Mouse (Mus musculus): Measurements from ENCODE around the gene H2-DMb1. TPM values are rescaled to one million over a fixed set of nuclear protein-coding genes. Genes with fewer than 3 reads are reported as not detected.

The H2-DMb1 gene
- polyA plus RNA-seq, 2 experiments: 2.7 to 4.2 TPM

DNA sequence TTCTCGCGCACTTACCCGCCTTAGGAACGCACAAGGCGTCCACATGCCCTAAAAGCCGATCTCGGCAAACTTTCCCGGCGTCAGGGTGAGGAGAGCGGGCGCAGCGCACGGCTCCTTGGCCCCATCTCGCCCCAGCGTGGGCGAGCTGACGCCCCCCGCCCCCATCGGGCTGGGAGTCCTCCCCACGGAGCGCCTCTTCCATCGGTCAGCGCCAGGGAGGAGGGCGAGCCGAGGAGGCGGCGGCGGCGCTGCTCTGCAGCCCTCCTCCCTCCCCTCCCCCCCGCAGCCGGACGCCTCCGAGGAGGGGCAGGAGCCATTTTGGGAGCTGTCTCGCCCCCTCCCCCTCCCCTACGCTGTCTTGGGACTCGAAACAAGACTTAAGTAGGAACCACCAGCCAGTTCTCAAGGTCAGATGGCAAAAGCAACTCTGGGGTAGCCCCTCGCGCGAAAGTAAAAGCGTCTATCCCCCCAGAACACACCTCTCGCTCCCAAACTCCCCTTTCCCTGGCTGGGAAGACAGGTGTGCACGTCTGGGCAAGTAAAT, 32.6 kb upstream of the H2-DMb1 start:
- 0% methylated on average over 29 of the region's 42 CpGs for WGBS
- H3K4me2 ChIP-seq (replicated peaks; ENCODE audit: low read depth, low read length, severe bottlenecking): peak overlapping the region; percentile 97
- peak overlapping the region; percentile 100 for H3K4me3 ChIP-seq (replicated peaks; ENCODE audit: low read length)
- H3K4me1 ChIP-seq (ENCODE audit: control insufficient read depth, insufficient read depth, low read length): peaks cover 19% of the 10 kb centered on the region
- peaks cover 38% of the 10 kb centered on the region for H3K36me3 ChIP-seq (ENCODE audit: control insufficient read depth, insufficient read depth, low read length)
- no peaks in the 10 kb centered on the region for H3K9me3 ChIP-seq (ENCODE audit: control insufficient read depth, low read length)
- H3K9ac ChIP-seq (ENCODE audit: low read depth, low read length, severe bottlenecking): peak overlapping the region; percentile 97
- no peaks in the 10 kb centered on the region for H3K27me3 ChIP-seq (ENCODE audit: control insufficient read depth, insufficient read depth, low read length)
- ATAC-seq (ENCODE audit: low FRiP score, low read depth) (0 out of 2 replicates have a peak, but pooled peaks have one; percentile 4), DNase-seq (ENCODE audit: low spot score) (peak; percentile 88)
- peak overlapping the region; percentile 100 for H3K27ac ChIP-seq (replicated peaks; ENCODE audit: low read depth, low read length)
- TF ChIP-seq POLR2A (IDR thresholded peaks at IDR 0.05; ENCODE audit: borderline replicate concordance, extremely low read depth, insufficient read depth, insufficient read length): no peak; the same call in 1 of the 2 replicates

GRCm38 (mm10) chr17:34120814-34121171, 32.1 kb upstream of the H2-DMb1 start:
- Histone ChIP-seq H3K4me2 (replicated peaks; ENCODE audit: low read depth, low read length, severe bottlenecking) (peak overlapping the region; percentile 97), H3K4me3 (replicated peaks; ENCODE audit: low read length) (peak overlapping the region; percentile 100), H3K36me3 (ENCODE audit: control insufficient read depth, insufficient read depth, low read length) (peaks cover 32% of the 10 kb centered on the region), H3K27me3 (ENCODE audit: control insufficient read depth, insufficient read depth, low read length) (no peaks in the 10 kb centered on the region), H3K9me3 (ENCODE audit: control insufficient read depth, low read length) (no peaks in the 10 kb centered on the region), H3K4me1 (ENCODE audit: control insufficient read depth, insufficient read depth, low read length) (peaks cover 14% of the 10 kb centered on the region), H3K27ac (replicated peaks; ENCODE audit: low read depth, low read length) (peak overlapping the region; percentile 100), H3K9ac (ENCODE audit: low read depth, low read length, severe bottlenecking) (peak overlapping the region; percentile 97)
- DNase-seq (ENCODE audit: low spot score) (no peak), ATAC-seq (ENCODE audit: low FRiP score, low read depth) (no peak)
- TF ChIP-seq POLR2A (IDR thresholded peaks at IDR 0.05; ENCODE audit: borderline replicate concordance, extremely low read depth, insufficient read depth, insufficient read length): 0 out of 2 replicates have a peak, but pooled peaks have one; percentile 13
- under 1% methylated on average over 26 of the region's 31 CpGs for WGBS

DNA sequence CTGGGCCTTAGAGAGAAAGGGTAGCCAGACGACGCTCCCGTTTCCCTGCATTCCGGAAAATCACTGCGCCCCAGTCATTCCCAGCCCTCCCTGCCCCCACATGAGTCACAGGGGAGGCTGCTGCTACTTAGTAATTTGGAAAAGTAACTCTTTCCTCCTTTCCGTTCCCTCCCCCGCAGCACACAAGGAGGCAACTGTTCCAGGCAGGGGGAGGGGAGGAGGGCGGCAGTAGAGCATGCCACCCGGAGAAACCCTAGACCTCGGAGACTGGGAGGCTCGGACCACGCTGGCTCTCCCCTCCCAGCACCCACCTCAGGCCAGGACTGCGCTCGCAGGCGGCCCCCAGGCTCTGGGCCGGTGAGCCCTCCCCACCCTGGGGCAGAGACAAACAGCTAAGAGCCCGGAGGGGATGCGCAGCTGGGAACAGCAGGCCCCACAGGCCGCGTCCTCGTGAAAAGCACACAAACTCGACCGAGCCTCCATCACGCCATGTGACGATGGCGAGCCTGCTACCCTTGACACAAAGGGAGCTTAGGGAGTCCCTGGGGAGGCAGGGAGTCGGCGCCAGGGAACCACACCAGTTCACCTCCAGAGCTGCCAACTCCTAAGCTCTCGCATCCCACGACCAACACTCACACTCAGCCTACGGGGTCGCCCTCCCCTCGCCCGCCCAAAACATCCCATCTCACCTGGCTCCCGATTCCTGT, 31.5 kb upstream of the H2-DMb1 start:
- DNase-seq (ENCODE audit: low spot score) (peak; percentile 93), ATAC-seq (ENCODE audit: low FRiP score, low read depth) (peak; percentile 32)
- peak overlapping the region; percentile 100 for H3K4me3 ChIP-seq (replicated peaks; ENCODE audit: low read length)
- H3K27ac ChIP-seq (replicated peaks; ENCODE audit: low read depth, low read length): peak overlapping the region; percentile 100
- peaks cover 27% of the 10 kb centered on the region for H3K36me3 ChIP-seq (ENCODE audit: control insufficient read depth, insufficient read depth, low read length)
- WGBS: 0% methylated on average over 17 of the region's 35 CpGs
- peak overlapping the region; percentile 97 for H3K4me2 ChIP-seq (replicated peaks; ENCODE audit: low read depth, low read length, severe bottlenecking)
- H3K27me3 ChIP-seq (ENCODE audit: control insufficient read depth, insufficient read depth, low read length): no peaks in the 10 kb centered on the region
- no peaks in the 10 kb centered on the region for H3K9me3 ChIP-seq (ENCODE audit: control insufficient read depth, low read length)
- H3K9ac ChIP-seq (ENCODE audit: low read depth, low read length, severe bottlenecking): peak overlapping the region; percentile 97
- H3K4me1 ChIP-seq (ENCODE audit: control insufficient read depth, insufficient read depth, low read length): peaks cover 12% of the 10 kb centered on the region
- TF ChIP-seq POLR2A (IDR thresholded peaks at IDR 0.05; ENCODE audit: borderline replicate concordance, extremely low read depth, insufficient read depth, insufficient read length): no peak; the same call in 1 of the 2 replicates

DNA sequence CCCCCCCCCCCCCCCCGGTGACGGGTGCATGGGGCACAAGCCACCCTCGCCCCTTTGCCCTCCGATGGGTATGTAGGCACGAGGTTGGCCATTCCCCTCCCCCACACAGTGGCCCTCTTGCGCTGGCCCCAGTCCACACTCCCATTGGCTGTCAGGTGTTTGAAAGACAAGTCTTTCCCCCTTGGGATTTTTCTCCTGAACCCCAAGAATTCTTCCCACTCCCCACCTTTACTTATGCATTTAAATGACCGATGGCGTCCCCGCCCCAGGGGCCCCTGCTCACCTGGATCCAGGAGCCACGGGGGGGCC, 31.0 kb upstream of the H2-DMb1 start:
- H3K9ac ChIP-seq (ENCODE audit: low read depth, low read length, severe bottlenecking): peak overlapping the region; percentile 97
- TF ChIP-seq POLR2A (IDR thresholded peaks at IDR 0.05; ENCODE audit: borderline replicate concordance, extremely low read depth, insufficient read depth, insufficient read length): no peak
- H3K4me3 ChIP-seq (replicated peaks; ENCODE audit: low read length): peak overlapping the region; percentile 100
- peaks cover 22% of the 10 kb centered on the region for H3K36me3 ChIP-seq (ENCODE audit: control insufficient read depth, insufficient read depth, low read length)
- DNase-seq (ENCODE audit: low spot score): no peak
- 2% methylated on average over 7 of the region's 10 CpGs for WGBS
- H3K27me3 ChIP-seq (ENCODE audit: control insufficient read depth, insufficient read depth, low read length): no peaks in the 10 kb centered on the region
- H3K9me3 ChIP-seq (ENCODE audit: control insufficient read depth, low read length): no peaks in the 10 kb centered on the region
- H3K27ac ChIP-seq (replicated peaks; ENCODE audit: low read depth, low read length): peak overlapping the region; percentile 100
- H3K4me1 ChIP-seq (ENCODE audit: control insufficient read depth, insufficient read depth, low read length): peaks cover 8% of the 10 kb centered on the region
- peak overlapping the region; percentile 97 for H3K4me2 ChIP-seq (replicated peaks; ENCODE audit: low read depth, low read length, severe bottlenecking)
- no peak for ATAC-seq (ENCODE audit: low FRiP score, low read depth)

DNA sequence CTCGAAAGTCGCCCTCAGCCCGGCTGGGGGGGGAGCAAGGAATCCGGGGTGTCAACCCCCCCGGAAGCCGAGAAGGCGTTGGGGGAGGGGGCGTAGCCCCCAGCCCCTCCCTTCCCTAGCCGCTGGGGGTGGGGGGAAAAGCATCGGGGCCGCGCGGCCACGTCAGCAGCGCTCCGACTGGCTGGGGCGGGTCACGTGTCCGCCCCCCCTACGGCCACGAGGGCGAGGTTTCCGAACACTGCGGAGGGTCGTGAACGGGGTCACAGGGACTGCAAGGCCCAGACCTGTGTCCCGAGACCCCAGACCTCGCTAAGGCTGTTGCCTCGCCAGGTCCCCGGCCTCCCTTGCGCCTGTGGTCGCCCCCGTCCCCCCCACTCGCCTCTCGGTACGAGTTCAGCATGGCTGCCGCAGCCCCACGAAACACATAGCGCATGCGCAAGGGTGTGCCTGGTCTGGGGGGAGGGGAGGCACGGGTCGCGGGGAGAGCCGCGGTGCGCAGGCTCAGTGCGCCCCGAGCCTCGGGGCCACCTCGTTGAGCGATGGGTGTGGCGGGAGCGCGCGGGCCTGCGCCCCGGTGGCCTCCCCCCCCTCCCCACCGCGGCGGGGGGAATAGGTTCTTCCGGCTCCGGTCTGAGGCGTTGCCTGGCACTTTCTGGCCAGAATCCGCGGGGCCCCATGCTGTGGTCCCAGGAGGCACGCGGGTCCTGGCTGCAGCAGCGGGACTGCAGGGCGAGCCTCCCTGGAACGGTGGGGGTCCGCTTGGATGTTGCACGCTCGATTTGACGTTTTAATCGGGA, 30.5 kb upstream of the H2-DMb1 start, which contains the start of gene Brd2:
Gene Brd2, minus strand, starts transcription at position 447 of the 797 bp plus-strand sequence.
- Histone ChIP-seq H3K4me2 (replicated peaks; ENCODE audit: low read depth, low read length, severe bottlenecking) (peak within 1 kb of the TSS; percentile 97), H3K4me3 (replicated peaks; ENCODE audit: low read length) (peak within 1 kb of the TSS; percentile 100), H3K27ac (replicated peaks; ENCODE audit: low read depth, low read length) (peak within 1 kb of the TSS; percentile 100), H3K9me3 (ENCODE audit: control insufficient read depth, low read length) (no peaks in the 10 kb centered on the region), H3K4me1 (ENCODE audit: control insufficient read depth, insufficient read depth, low read length) (peaks cover 9% of the 10 kb centered on the region; the same call in 1 of the 2 replicates), H3K9ac (ENCODE audit: low read depth, low read length, severe bottlenecking) (peak within 1 kb of the TSS; percentile 97), H3K27me3 (ENCODE audit: control insufficient read depth, insufficient read depth, low read length) (no peaks in the 10 kb centered on the region), H3K36me3 (ENCODE audit: control insufficient read depth, insufficient read depth, low read length) (peaks cover 17% of the 10 kb centered on the region)
- TF ChIP-seq POLR2A (IDR thresholded peaks at IDR 0.05; ENCODE audit: borderline replicate concordance, extremely low read depth, insufficient read depth, insufficient read length): 0 out of 2 replicates have a peak, but pooled peaks have one; percentile 53
- DNase-seq (ENCODE audit: low spot score): peak; percentile 96
- WGBS: under 1% methylated on average over 57 of the region's 75 CpGs
- peak; percentile 53 for ATAC-seq (ENCODE audit: low FRiP score, low read depth)

Data from limb, embryonic 14.5 days (tissue).